Mouse (Mus musculus): ENCODE data around the gene Ccndbp1. TPM values are rescaled to one million over a fixed set of nuclear protein-coding genes. Genes with fewer than 3 reads are reported as not detected.

The Ccndbp1 gene
- total RNA-seq (2014; rRNA removed; ENCODE audit: low replicate concordance), result 25.5 and 34.0 TPM in 2 replicates
- 42.4 TPM in 2 replicates for polyA plus RNA-seq (2015; fragmentation: Nextera tagmentation; extraction: Ambion mirVana)

DNA sequence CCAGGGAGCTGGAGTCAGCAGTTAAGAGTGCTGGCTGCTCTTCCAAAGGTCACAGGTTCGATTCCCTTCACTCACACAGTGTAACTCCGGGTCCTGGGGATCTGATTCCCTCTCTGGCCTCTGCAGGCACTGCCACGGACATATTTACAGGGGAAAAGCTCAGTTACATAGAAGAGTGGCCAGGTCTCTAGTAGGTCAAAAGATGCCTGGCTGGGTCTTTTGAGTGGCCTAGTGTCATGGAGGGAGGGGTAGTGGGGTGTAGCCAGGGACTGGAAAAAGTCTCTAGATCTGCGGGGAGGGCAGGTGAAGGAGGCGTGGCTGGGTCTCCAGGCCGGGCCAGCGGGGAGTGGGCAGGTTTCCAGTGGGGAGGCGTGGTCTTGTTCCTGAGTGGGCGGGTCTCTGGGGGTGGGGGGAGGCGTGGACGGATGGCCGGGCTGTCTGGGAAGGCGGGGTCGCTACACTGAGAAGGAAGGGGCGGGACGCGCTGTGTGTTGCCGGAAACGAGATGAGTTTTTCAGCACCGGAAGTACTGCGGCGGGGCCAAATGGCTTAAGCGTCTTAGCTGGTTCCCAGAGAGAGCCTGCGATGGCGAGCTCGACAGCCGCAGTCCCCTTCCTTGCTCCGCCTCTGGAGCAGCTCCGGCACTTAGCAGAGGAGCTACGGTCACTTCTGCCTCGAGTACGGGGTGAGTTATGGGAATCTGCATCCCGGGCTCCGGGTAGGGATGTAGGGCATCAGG lies at the start of gene Ccndbp1:
Gene Ccndbp1 (plus strand): TSS at position 479 of the 739 bp plus-strand sequence.
- peak within 1 kb of the TSS; percentile 61 for H3K27ac ChIP-seq (ENCODE audit: low read depth)
- H3K4me2 ChIP-seq (ENCODE audit: low read depth, low read length), result peak within 1 kb of the TSS; percentile 97
- TF ChIP-seq CTCF (IDR thresholded peaks at IDR 0.05; ENCODE audit: low read depth) (no peak), EP300 (IDR thresholded peaks at IDR 0.05; ENCODE audit: low read depth) (no peak)
- H3K27me3 ChIP-seq (ENCODE audit: control insufficient read depth, insufficient read depth, low read length), result no peaks in the 10 kb centered on the region
- peak within 1 kb of the TSS; percentile 72 for H3K9ac ChIP-seq (replicated peaks; ENCODE audit: low read depth, low read length)
- DNase-seq (ENCODE audit: low spot score) (peak; percentile 96), ATAC-seq (ENCODE audit: insufficient read depth, low read depth) (peak; percentile 99)
- 2% methylated on average over 34 of the region's 34 CpGs for WGBS
- peak within 1 kb of the TSS; percentile 95 for H3K4me3 ChIP-seq (ENCODE audit: low read depth, low read length)
- H3K4me1 ChIP-seq (ENCODE audit: control insufficient read depth, insufficient read depth), result peaks cover 6% of the 10 kb centered on the region
- H3K9me3 ChIP-seq (replicated peaks; ENCODE audit: control insufficient read depth, low read length), result no peaks in the 10 kb centered on the region
- 0 out of 2 replicates have a peak, but pooled peaks cover 9% of the 10 kb centered on the region for H3K36me3 ChIP-seq (replicated peaks; ENCODE audit: control insufficient read depth, insufficient read depth, low read length)

GRCm38 (mm10) chr2:120959363-120959762 lies 48.8 kb upstream of the Ccndbp1 start:
- Histone ChIP-seq H3K27ac (ENCODE audit: low read depth) (no peak overlapping the region), H3K36me3 (replicated peaks; ENCODE audit: control insufficient read depth, insufficient read depth, low read length) (peaks cover 22% of the 10 kb centered on the region), H3K27me3 (ENCODE audit: control insufficient read depth, insufficient read depth, low read length) (no peaks in the 10 kb centered on the region), H3K4me3 (ENCODE audit: low read depth, low read length) (no peak overlapping the region), H3K4me1 (ENCODE audit: control insufficient read depth, insufficient read depth) (no peaks in the 10 kb centered on the region), H3K9me3 (replicated peaks; ENCODE audit: control insufficient read depth, low read length) (no peaks in the 10 kb centered on the region), H3K9ac (replicated peaks; ENCODE audit: low read depth, low read length) (no peak overlapping the region), H3K4me2 (ENCODE audit: low read depth, low read length) (no peak overlapping the region)
- no peak for TF ChIP-seq EP300 (IDR thresholded peaks at IDR 0.05; ENCODE audit: low read depth)
- no peak for TF ChIP-seq CTCF (IDR thresholded peaks at IDR 0.05; ENCODE audit: low read depth)
- no peak for DNase-seq (ENCODE audit: low spot score)
- no peak for ATAC-seq (ENCODE audit: insufficient read depth, low read depth)
- WGBS, result 81% methylated on average over 2 of the region's 2 CpGs

- Histone ChIP-seq H3K4me3 (ENCODE audit: low read depth, low read length) (no peak overlapping the region), H3K27ac (ENCODE audit: low read depth) (no peak overlapping the region), H3K9ac (replicated peaks; ENCODE audit: low read depth, low read length) (no peak overlapping the region), H3K27me3 (ENCODE audit: control insufficient read depth, insufficient read depth, low read length) (no peaks in the 10 kb centered on the region), H3K9me3 (replicated peaks; ENCODE audit: control insufficient read depth, low read length) (no peaks in the 10 kb centered on the region), H3K4me1 (ENCODE audit: control insufficient read depth, insufficient read depth) (no peaks in the 10 kb centered on the region), H3K36me3 (replicated peaks; ENCODE audit: control insufficient read depth, insufficient read depth, low read length) (peaks cover 17% of the 10 kb centered on the region), H3K4me2 (ENCODE audit: low read depth, low read length) (no peak overlapping the region)
- ATAC-seq (ENCODE audit: insufficient read depth, low read depth) (no peak), DNase-seq (ENCODE audit: low spot score) (no peak)
- no peak for TF ChIP-seq EP300 (IDR thresholded peaks at IDR 0.05; ENCODE audit: low read depth)
- TF ChIP-seq CTCF (IDR thresholded peaks at IDR 0.05; ENCODE audit: low read depth), result no peak
- 65% methylated on average over 5 of the region's 5 CpGs for WGBS
These were observed 48.4 kb upstream of the Ccndbp1 start for GRCm38 (mm10) chr2:120959827-120960226.

- Histone ChIP-seq H3K27ac (ENCODE audit: low read depth) (no peak overlapping the region), H3K27me3 (ENCODE audit: control insufficient read depth, insufficient read depth, low read length) (no peaks in the 10 kb centered on the region), H3K4me3 (ENCODE audit: low read depth, low read length) (no peak overlapping the region), H3K4me2 (ENCODE audit: low read depth, low read length) (no peak overlapping the region), H3K9ac (replicated peaks; ENCODE audit: low read depth, low read length) (no peak overlapping the region), H3K36me3 (replicated peaks; ENCODE audit: control insufficient read depth, insufficient read depth, low read length) (peaks cover 14% of the 10 kb centered on the region; the same call in 1 of the 2 replicates), H3K4me1 (ENCODE audit: control insufficient read depth, insufficient read depth) (no peaks in the 10 kb centered on the region), H3K9me3 (replicated peaks; ENCODE audit: control insufficient read depth, low read length) (no peaks in the 10 kb centered on the region)
- 100% methylated on average over 1 of the region's 1 CpGs for WGBS
- DNase-seq (ENCODE audit: low spot score), result no peak
- ATAC-seq (ENCODE audit: insufficient read depth, low read depth), result no peak
- no peak for TF ChIP-seq CTCF (IDR thresholded peaks at IDR 0.05; ENCODE audit: low read depth)
- no peak for TF ChIP-seq EP300 (IDR thresholded peaks at IDR 0.05; ENCODE audit: low read depth)
These were observed 47.9 kb upstream of the Ccndbp1 start for GRCm38 (mm10) chr2:120960261-120960660.

GRCm38 (mm10) chr2:120963110-120963509 lies 45.1 kb upstream of the Ccndbp1 start:
- no peak overlapping the region for H3K27ac ChIP-seq (ENCODE audit: low read depth)
- no peak for DNase-seq (ENCODE audit: low spot score)
- H3K4me2 ChIP-seq (ENCODE audit: low read depth, low read length), result no peak overlapping the region
- H3K9me3 ChIP-seq (replicated peaks; ENCODE audit: control insufficient read depth, low read length), result no peaks in the 10 kb centered on the region
- 91% methylated on average over 7 of the region's 7 CpGs for WGBS
- no peak overlapping the region for H3K4me3 ChIP-seq (ENCODE audit: low read depth, low read length)
- peaks cover 15% of the 10 kb centered on the region; the same call in 1 of the 2 replicates for H3K36me3 ChIP-seq (replicated peaks; ENCODE audit: control insufficient read depth, insufficient read depth, low read length)
- no peaks in the 10 kb centered on the region for H3K27me3 ChIP-seq (ENCODE audit: control insufficient read depth, insufficient read depth, low read length)
- H3K9ac ChIP-seq (replicated peaks; ENCODE audit: low read depth, low read length), result no peak overlapping the region
- TF ChIP-seq CTCF (IDR thresholded peaks at IDR 0.05; ENCODE audit: low read depth) (no peak), EP300 (IDR thresholded peaks at IDR 0.05; ENCODE audit: low read depth) (no peak)
- no peak for ATAC-seq (ENCODE audit: insufficient read depth, low read depth)
- no peaks in the 10 kb centered on the region for H3K4me1 ChIP-seq (ENCODE audit: control insufficient read depth, insufficient read depth)

Data from heart, postnatal 0 days (tissue).